Mouse (Mus musculus): ENCODE data around the gene Maml2.
A peak's percentile ranks its signal among the peaks of the same experiment; 100 is the strongest.

The Maml2 gene

DNA sequence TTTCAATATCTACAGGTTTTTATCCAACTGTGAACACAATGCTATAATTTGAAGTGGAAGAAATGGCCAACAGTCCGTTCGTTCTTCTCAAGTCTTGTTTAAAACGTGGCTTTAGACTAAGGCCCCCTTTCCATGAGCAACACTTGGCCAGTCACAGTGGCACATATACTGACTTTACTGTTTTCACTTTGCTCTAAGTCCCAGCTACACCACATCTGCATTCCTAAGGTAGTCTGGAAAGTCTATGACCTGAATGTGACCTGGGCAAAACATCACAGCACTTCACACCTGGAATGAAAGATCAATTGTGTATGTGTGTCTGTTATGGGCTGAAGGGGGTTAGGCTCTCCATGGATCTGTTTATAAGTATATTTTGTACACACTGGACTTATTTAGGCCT is 151.0 kb downstream of the Maml2 start:
- H3K36me3 ChIP-seq (ENCODE audit: control insufficient read depth, insufficient read depth, low read length, poor library complexity, severe bottlenecking) = no peaks in the 10 kb centered on the region; the same call in 1 of the 2 replicates
- DNase-seq (ENCODE audit: low read depth, low spot score) = no peak
- H3K27me3 ChIP-seq (ENCODE audit: control insufficient read depth, insufficient read depth, low read length, poor library complexity, severe bottlenecking) = no peaks in the 10 kb centered on the region

DNA sequence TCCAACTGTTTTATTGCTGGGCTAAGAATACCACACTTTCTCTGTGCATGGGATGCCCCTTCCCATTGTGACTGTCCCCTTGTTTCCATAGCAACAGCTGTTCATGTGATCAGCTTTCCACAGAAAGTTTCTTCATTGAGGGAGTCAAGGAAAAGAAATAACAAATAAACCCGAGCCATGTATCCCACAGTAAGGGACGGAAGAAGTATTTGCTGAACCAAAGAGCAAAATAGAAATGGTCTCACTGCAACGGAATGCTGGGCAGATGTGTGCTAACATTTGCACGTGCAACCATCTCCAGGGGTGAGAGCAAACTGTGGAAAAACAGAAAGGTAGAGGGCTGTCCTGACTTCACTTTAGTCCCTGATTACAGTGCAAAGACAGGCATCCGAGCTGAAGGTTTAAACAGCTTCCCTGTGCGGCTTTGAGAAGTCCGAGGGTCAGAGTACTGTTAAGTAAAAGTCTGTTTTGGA is 156.9 kb downstream of the Maml2 start:
- Histone ChIP-seq H3K27me3 (ENCODE audit: control insufficient read depth, insufficient read depth, low read length, poor library complexity, severe bottlenecking) (no peaks in the 10 kb centered on the region), H3K36me3 (ENCODE audit: control insufficient read depth, insufficient read depth, low read length, poor library complexity, severe bottlenecking) (no peaks in the 10 kb centered on the region)
- DNase-seq (ENCODE audit: low read depth, low spot score) = no peak

DNA sequence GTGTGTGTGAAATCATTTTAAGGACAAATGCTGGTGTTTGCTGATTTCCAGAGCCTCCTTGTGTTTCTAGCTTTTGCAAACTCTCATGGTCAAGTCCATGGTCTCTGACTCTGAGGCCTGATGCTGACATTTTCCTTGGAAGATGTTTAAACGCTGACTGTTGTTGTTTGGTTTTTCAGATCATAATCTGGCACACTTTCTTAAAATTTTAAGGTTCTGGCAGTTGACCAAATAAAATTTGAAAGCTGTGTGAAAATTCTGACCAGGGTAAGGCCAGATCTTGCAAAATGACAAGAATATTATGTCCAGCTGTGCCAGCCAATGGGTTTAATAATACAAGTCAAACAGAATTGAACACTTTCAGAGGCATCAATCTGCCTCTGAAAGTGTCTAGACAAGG is 157.5 kb downstream of the Maml2 start:
- H3K36me3 ChIP-seq (ENCODE audit: control insufficient read depth, insufficient read depth, low read length, poor library complexity, severe bottlenecking) = no peaks in the 10 kb centered on the region
- no peak for DNase-seq (ENCODE audit: low read depth, low spot score)
- H3K27me3 ChIP-seq (ENCODE audit: control insufficient read depth, insufficient read depth, low read length, poor library complexity, severe bottlenecking) = no peaks in the 10 kb centered on the region

DNA sequence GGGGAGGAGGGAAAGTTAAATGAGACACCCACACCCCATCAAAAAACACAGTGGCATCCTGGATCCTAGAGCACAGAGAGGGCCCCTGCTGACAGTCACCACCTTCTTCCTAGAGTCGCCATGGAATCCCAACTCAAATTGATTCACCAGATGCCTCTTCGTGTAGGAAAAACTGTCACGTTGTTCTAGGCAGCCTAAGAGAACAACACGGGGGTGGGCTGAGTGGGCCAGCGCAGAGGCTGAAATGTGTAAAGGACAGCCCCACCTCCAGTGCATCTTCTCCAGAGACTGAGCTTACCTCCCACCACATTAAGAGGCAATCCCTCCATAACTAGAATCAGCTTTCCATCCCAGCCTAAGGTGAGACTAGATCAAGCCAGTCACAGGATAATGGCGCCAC is 160.0 kb downstream of the Maml2 start:
- no peak for DNase-seq (ENCODE audit: low read depth, low spot score)
- Histone ChIP-seq H3K36me3 (ENCODE audit: control insufficient read depth, insufficient read depth, low read length, poor library complexity, severe bottlenecking) (no peaks in the 10 kb centered on the region), H3K27me3 (ENCODE audit: control insufficient read depth, insufficient read depth, low read length, poor library complexity, severe bottlenecking) (no peaks in the 10 kb centered on the region)

DNA sequence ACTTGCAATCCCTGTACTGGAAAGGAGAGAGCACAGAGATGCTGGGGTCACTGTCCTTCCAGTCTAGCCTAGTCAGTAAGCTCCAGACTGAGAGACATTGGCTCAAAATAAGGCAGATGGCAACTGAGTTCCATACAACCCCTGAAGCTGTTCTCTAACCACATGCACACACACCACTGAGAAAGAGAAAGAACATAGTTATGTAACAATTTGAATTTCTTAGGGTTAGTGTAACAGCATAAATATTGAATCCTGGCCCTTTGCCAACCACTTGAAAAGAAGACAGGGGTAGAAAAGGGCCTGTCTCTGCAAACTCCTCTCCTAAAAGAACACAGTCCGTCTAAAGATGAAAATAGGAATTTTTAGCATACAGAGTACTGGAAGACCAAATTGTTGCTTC is 161.6 kb downstream of the Maml2 start:
- Histone ChIP-seq H3K36me3 (ENCODE audit: control insufficient read depth, insufficient read depth, low read length, poor library complexity, severe bottlenecking) (no peaks in the 10 kb centered on the region), H3K27me3 (ENCODE audit: control insufficient read depth, insufficient read depth, low read length, poor library complexity, severe bottlenecking) (no peaks in the 10 kb centered on the region)
- DNase-seq (ENCODE audit: low read depth, low spot score) = no peak

- no peak for DNase-seq (ENCODE audit: low read depth, low spot score)
- no peaks in the 10 kb centered on the region for H3K27me3 ChIP-seq (ENCODE audit: control insufficient read depth, insufficient read depth, low read length, poor library complexity, severe bottlenecking)
- no peaks in the 10 kb centered on the region for H3K36me3 ChIP-seq (ENCODE audit: control insufficient read depth, insufficient read depth, low read length, poor library complexity, severe bottlenecking)
These were observed 162.3 kb downstream of the Maml2 start for GRCm38 (mm10) chr9:13460012-13460411.

DNA sequence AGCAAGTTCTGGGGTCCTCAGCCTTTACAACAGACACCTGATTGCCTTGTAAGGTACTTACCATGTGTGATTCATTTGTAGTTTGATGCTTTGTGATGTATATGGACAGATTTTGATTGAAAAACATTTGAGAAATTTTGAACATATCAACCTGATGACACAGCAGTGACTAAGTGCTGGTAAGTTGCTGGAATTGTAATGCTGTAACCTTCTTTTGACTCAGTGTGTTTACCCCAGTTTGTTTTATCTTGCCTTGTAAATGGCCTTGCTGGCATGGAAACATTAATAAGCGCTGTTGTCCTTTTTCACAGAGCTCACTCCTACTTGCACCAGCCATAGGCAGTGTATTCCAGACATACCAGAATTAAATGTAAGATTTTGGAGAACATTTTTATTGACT is 163.2 kb downstream of the Maml2 start:
- H3K27me3 ChIP-seq (ENCODE audit: control insufficient read depth, insufficient read depth, low read length, poor library complexity, severe bottlenecking) = no peaks in the 10 kb centered on the region
- DNase-seq (ENCODE audit: low read depth, low spot score) = no peak
- no peaks in the 10 kb centered on the region for H3K36me3 ChIP-seq (ENCODE audit: control insufficient read depth, insufficient read depth, low read length, poor library complexity, severe bottlenecking)

- Histone ChIP-seq H3K27me3 (ENCODE audit: control insufficient read depth, insufficient read depth, low read length, poor library complexity, severe bottlenecking) (no peaks in the 10 kb centered on the region), H3K36me3 (ENCODE audit: control insufficient read depth, insufficient read depth, low read length, poor library complexity, severe bottlenecking) (no peaks in the 10 kb centered on the region)
- no peak for DNase-seq (ENCODE audit: low read depth, low spot score)
These were observed 167.7 kb downstream of the Maml2 start for GRCm38 (mm10) chr9:13465358-13466020.

- DNase-seq (ENCODE audit: low read depth, low spot score) = peak; percentile 80
- no peaks in the 10 kb centered on the region for H3K27me3 ChIP-seq (ENCODE audit: control insufficient read depth, insufficient read depth, low read length, poor library complexity, severe bottlenecking)
These were observed 168.6 kb downstream of the Maml2 start for GRCm38 (mm10) chr9:13466351-13466750.

GRCm38 (mm10) chr9:13466816-13467215 is 169.1 kb downstream of the Maml2 start:
- DNase-seq (ENCODE audit: low read depth, low spot score) = peak; percentile 26
- H3K36me3 ChIP-seq (ENCODE audit: control insufficient read depth, insufficient read depth, low read length, poor library complexity, severe bottlenecking) = no peaks in the 10 kb centered on the region
- H3K27me3 ChIP-seq (ENCODE audit: control insufficient read depth, insufficient read depth, low read length, poor library complexity, severe bottlenecking) = no peaks in the 10 kb centered on the region

More at GRCm38 (mm10) chr9:13466351-13466750, 168.6 kb downstream of the Maml2 start:
- no peaks in the 10 kb centered on the region for H3K36me3 ChIP-seq (ENCODE audit: control insufficient read depth, insufficient read depth, low read length, poor library complexity, severe bottlenecking)

GRCm38 (mm10) chr9:13467745-13468144 is 170.0 kb downstream of the Maml2 start:
- no peaks in the 10 kb centered on the region for H3K36me3 ChIP-seq (ENCODE audit: control insufficient read depth, insufficient read depth, low read length, poor library complexity, severe bottlenecking)
- no peak for DNase-seq (ENCODE audit: low read depth, low spot score)

DNA sequence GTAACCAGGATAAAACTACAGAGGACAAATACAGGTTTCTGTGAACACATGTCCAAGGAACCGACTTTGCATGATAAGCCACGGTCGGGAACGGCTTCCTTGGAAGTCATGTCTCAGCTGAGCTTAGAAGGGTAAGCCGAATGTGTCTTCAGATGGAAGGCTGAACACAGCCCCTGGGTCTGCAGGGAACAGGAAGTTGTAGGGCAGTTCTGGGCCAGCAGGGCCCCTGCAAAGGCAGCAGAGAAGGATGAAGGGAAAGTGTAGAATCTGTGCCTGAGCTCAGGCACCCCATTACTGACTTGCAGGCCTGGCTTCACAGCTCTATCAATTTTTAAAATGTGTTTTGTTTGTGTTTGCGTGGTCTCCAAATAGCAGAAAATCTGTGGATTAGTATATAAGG is 171.0 kb downstream of the Maml2 start:
- peak; percentile 44 for DNase-seq (ENCODE audit: low read depth, low spot score)
- Histone ChIP-seq H3K27me3 (ENCODE audit: control insufficient read depth, insufficient read depth, low read length, poor library complexity, severe bottlenecking) (no peaks in the 10 kb centered on the region), H3K36me3 (ENCODE audit: control insufficient read depth, insufficient read depth, low read length, poor library complexity, severe bottlenecking) (no peaks in the 10 kb centered on the region)

More at GRCm38 (mm10) chr9:13467745-13468144, 170.0 kb downstream of the Maml2 start:
- no peaks in the 10 kb centered on the region for H3K27me3 ChIP-seq (ENCODE audit: control insufficient read depth, insufficient read depth, low read length, poor library complexity, severe bottlenecking)

DNA sequence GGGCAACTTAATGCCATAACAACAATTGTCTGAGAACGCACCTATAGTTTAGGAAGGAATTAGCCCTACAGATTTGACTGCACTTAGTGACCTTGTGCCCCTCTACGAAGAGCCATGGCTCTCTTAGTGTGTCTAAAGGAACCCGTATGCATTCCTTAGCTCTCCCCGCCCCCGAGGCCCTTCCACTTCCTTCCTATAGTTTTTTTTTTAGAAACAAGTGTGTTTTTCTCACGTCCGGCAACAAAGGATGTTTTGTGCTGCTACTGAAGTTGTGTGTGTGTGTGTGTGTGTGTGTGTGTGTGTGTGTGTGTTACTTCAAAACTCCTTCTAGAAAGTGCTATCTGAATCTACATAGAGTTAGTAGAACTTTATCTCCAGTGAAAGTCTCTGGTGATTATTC is 172.3 kb downstream of the Maml2 start:
- H3K36me3 ChIP-seq (ENCODE audit: control insufficient read depth, insufficient read depth, low read length, poor library complexity, severe bottlenecking) = no peaks in the 10 kb centered on the region
- no peaks in the 10 kb centered on the region for H3K27me3 ChIP-seq (ENCODE audit: control insufficient read depth, insufficient read depth, low read length, poor library complexity, severe bottlenecking)
- DNase-seq (ENCODE audit: low read depth, low spot score) = peak; percentile 54

- Histone ChIP-seq H3K36me3 (ENCODE audit: control insufficient read depth, insufficient read depth, low read length, poor library complexity, severe bottlenecking) (no peaks in the 10 kb centered on the region), H3K27me3 (ENCODE audit: control insufficient read depth, insufficient read depth, low read length, poor library complexity, severe bottlenecking) (no peaks in the 10 kb centered on the region)
These were observed 177.2 kb downstream of the Maml2 start for GRCm38 (mm10) chr9:13474951-13475350.

GRCm38 (mm10) chr9:13479275-13479674 is 181.5 kb downstream of the Maml2 start:
- Histone ChIP-seq H3K36me3 (ENCODE audit: control insufficient read depth, insufficient read depth, low read length, poor library complexity, severe bottlenecking) (no peaks in the 10 kb centered on the region), H3K27me3 (ENCODE audit: control insufficient read depth, insufficient read depth, low read length, poor library complexity, severe bottlenecking) (no peaks in the 10 kb centered on the region)
- DNase-seq (ENCODE audit: low read depth, low spot score) = no peak

More at GRCm38 (mm10) chr9:13474951-13475350, 177.2 kb downstream of the Maml2 start:
- no peak for DNase-seq (ENCODE audit: low read depth, low spot score)

Data from splenic B cell, adult 2 months (primary cell).